Mouse (Mus musculus): ENCODE measurements around the gene Fam178b. TPM values are rescaled to one million over a fixed set of nuclear protein-coding genes. Genes with fewer than 3 reads are reported as not detected.
A peak's percentile ranks its signal among the peaks of the same experiment; 100 is the strongest.

The Fam178b gene
- polyA plus RNA-seq, 1 experiment from 2014 or later = 3.0 TPM

- WGBS = 64% methylated on average over 3 of the region's 3 CpGs
- H3K27ac ChIP-seq (ENCODE audit: poor library complexity, severe bottlenecking) = no peak overlapping the region
- H3K36me3 ChIP-seq = no peaks in the 10 kb centered on the region
- H3K27me3 ChIP-seq (replicated peaks) = no peaks in the 10 kb centered on the region
- H3K4me1 ChIP-seq (replicated peaks) = peaks cover 11% of the 10 kb centered on the region
- no peak overlapping the region for H3K9ac ChIP-seq
- no peaks in the 10 kb centered on the region for H3K9me3 ChIP-seq (replicated peaks)
- no peak overlapping the region for H3K4me2 ChIP-seq
- ATAC-seq (ENCODE audit: insufficient number of reproducible peaks, low FRiP score) = no peak
- H3K4me3 ChIP-seq = no peak overlapping the region
These were observed 36.7 kb downstream of the Fam178b start for GRCm38 (mm10) chr1:36646285-36646684.

GRCm38 (mm10) chr1:36644615-36645007 is 38.4 kb downstream of the Fam178b start:
- Histone ChIP-seq H3K9me3 (replicated peaks) (no peaks in the 10 kb centered on the region), H3K27me3 (replicated peaks) (no peaks in the 10 kb centered on the region), H3K4me2 (no peak overlapping the region), H3K4me1 (replicated peaks) (peaks cover 18% of the 10 kb centered on the region), H3K36me3 (no peaks in the 10 kb centered on the region), H3K27ac (ENCODE audit: poor library complexity, severe bottlenecking) (no peak overlapping the region), H3K4me3 (no peak overlapping the region), H3K9ac (no peak overlapping the region)
- WGBS = 75% methylated on average over 9 of the region's 9 CpGs
- ATAC-seq (ENCODE audit: insufficient number of reproducible peaks, low FRiP score) = no peak

DNA sequence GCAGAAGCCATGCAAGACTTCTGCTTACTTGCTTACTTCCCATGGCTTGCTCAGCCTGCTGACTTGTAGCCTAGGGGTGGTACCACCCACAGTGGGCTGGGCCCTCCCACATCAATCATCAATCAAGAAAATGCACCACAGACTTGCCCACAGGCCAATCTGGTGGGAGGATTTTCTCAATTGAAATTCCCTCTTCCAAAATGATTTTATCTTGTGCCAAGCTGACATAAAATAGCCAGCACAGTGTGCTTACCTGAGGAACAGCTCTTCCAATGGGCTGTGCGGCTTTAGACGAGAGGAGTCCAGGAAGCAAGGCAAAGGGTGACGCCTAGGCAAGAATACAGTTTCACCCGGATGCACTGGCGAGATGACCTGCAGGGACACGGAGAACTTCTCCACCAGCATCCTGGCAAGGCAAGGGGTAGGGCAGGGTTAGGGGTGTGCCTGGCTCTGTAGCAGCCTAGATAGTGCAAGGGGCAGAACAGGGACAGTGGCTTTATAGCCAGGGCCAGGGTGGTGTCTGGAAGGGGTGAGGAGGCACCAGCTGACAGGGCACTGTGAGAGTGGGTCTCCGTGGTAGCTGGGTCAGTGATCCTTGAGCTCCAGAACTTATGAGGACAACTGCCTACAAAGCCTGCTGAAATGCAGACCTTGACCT is 38.9 kb downstream of the Fam178b start:
- Histone ChIP-seq H3K4me3 (no peak overlapping the region), H3K4me2 (no peak overlapping the region), H3K9me3 (replicated peaks) (no peaks in the 10 kb centered on the region), H3K9ac (no peak overlapping the region), H3K36me3 (no peaks in the 10 kb centered on the region), H3K27me3 (replicated peaks) (no peaks in the 10 kb centered on the region), H3K4me1 (replicated peaks) (peaks cover 18% of the 10 kb centered on the region), H3K27ac (ENCODE audit: poor library complexity, severe bottlenecking) (no peak overlapping the region)
- 81% methylated on average over 7 of the region's 7 CpGs for WGBS
- ATAC-seq (ENCODE audit: insufficient number of reproducible peaks, low FRiP score) = no peak

DNA sequence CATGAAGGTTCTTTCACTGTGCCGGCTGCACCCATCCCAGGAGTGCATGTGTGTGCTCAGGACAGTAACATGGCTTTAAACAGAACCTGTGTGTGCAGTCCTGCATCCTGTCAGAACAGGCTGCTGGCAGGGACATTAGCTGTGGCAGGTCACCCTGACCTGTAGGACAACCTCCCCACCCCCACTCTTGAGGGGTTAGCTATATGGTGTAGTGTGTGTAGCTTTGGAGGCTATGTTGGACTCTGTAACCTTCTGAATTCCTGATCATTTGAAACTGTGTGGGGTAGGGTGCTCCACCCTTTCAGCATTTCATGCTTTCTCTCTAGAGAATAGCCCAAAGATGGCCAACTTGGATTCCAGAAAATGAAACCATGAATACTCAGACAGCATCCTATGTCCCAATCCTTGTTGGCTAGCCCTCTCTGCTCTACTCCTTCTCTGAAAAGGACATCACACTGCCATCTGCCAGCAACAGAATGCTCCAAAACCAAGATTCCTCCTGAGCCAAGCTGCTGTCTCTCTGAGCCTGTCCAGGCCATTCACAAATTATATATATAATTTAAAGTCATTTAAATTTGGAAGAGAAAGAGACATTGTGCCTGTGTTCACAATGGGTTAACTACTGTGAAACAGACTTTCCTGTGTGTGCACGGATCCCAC is 47.0 kb downstream of the Fam178b start:
- ATAC-seq (ENCODE audit: insufficient number of reproducible peaks, low FRiP score) = no peak
- H3K36me3 ChIP-seq = no peaks in the 10 kb centered on the region
- H3K4me1 ChIP-seq (replicated peaks) = peaks cover 24% of the 10 kb centered on the region
- WGBS = 74% methylated on average over 2 of the region's 2 CpGs
- no peak overlapping the region for H3K9ac ChIP-seq
- no peaks in the 10 kb centered on the region for H3K27me3 ChIP-seq (replicated peaks)
- no peak overlapping the region for H3K4me3 ChIP-seq
- 0 out of 2 replicates have a peak overlapping the region, but pooled peaks have one; percentile 9 for H3K27ac ChIP-seq (ENCODE audit: poor library complexity, severe bottlenecking)
- H3K9me3 ChIP-seq (replicated peaks) = no peaks in the 10 kb centered on the region
- H3K4me2 ChIP-seq = no peak overlapping the region

DNA sequence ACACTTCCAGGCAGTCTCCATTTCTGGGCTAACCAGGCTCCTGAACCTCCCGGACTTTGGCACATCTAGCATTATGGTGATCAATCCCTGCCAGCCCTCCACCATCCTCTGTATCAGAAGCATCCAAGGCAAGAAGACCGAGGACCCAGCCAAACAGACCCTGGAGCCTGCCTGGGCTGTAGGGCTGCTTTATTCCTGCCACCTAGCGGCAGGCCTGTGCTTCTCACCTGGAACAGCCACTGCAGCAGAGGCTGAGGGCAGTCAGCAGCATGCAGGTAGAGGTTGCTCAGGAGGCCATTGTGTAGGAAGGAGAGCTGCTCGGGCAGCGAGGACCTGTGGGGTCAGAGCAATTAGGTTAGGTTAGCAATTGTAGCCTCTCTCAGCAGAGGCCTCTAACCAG is 48.0 kb downstream of the Fam178b start:
- no peak overlapping the region for H3K4me2 ChIP-seq
- H3K9me3 ChIP-seq (replicated peaks) = no peaks in the 10 kb centered on the region
- no peak overlapping the region for H3K27ac ChIP-seq (ENCODE audit: poor library complexity, severe bottlenecking)
- no peak overlapping the region for H3K9ac ChIP-seq
- ATAC-seq (ENCODE audit: insufficient number of reproducible peaks, low FRiP score) = peak; percentile 58; the same call in 1 of the 2 replicates
- H3K4me1 ChIP-seq (replicated peaks) = peaks cover 26% of the 10 kb centered on the region
- no peak overlapping the region for H3K4me3 ChIP-seq
- 23% methylated on average over 5 of the region's 5 CpGs for WGBS
- H3K27me3 ChIP-seq (replicated peaks) = no peaks in the 10 kb centered on the region
- H3K36me3 ChIP-seq = no peaks in the 10 kb centered on the region

DNA sequence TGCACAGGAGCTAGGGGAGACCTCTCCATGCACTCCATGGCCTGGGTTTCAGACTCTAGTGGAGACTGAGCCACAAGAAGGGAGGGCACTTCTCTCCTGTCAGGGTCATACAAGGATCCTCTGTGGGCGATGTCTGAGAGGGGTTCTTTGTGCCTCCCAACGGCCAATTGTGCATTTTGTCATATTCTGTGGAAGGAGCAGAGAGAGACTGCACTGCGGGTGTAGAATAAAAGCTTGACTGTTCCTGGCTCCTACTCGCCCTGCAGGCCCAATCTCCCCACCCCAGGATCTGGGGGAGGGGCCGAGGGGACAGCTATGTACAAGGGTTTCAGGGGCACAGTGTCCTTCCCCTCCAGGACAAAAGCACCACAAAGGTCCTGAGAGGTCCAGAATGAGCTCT is 49.1 kb downstream of the Fam178b start:
- H3K9me3 ChIP-seq (replicated peaks) = no peaks in the 10 kb centered on the region
- H3K27ac ChIP-seq (ENCODE audit: poor library complexity, severe bottlenecking) = no peak overlapping the region
- ATAC-seq (ENCODE audit: insufficient number of reproducible peaks, low FRiP score) = no peak
- H3K9ac ChIP-seq = no peak overlapping the region
- no peaks in the 10 kb centered on the region for H3K36me3 ChIP-seq
- no peak overlapping the region for H3K4me3 ChIP-seq
- WGBS = 69% methylated on average over 5 of the region's 5 CpGs
- no peaks in the 10 kb centered on the region for H3K27me3 ChIP-seq (replicated peaks)
- no peak overlapping the region for H3K4me2 ChIP-seq
- H3K4me1 ChIP-seq (replicated peaks) = peaks cover 28% of the 10 kb centered on the region

- Histone ChIP-seq H3K27me3 (replicated peaks) (no peaks in the 10 kb centered on the region), H3K9ac (no peak overlapping the region), H3K4me3 (no peak overlapping the region), H3K36me3 (no peaks in the 10 kb centered on the region), H3K9me3 (replicated peaks) (no peaks in the 10 kb centered on the region), H3K27ac (ENCODE audit: poor library complexity, severe bottlenecking) (no peak overlapping the region), H3K4me2 (no peak overlapping the region), H3K4me1 (replicated peaks) (peaks cover 36% of the 10 kb centered on the region)
- ATAC-seq (ENCODE audit: insufficient number of reproducible peaks, low FRiP score) = no peak
- WGBS = 85% methylated on average over 1 of the region's 1 CpGs
These were observed 50.1 kb downstream of the Fam178b start for GRCm38 (mm10) chr1:36632846-36633245.

DNA sequence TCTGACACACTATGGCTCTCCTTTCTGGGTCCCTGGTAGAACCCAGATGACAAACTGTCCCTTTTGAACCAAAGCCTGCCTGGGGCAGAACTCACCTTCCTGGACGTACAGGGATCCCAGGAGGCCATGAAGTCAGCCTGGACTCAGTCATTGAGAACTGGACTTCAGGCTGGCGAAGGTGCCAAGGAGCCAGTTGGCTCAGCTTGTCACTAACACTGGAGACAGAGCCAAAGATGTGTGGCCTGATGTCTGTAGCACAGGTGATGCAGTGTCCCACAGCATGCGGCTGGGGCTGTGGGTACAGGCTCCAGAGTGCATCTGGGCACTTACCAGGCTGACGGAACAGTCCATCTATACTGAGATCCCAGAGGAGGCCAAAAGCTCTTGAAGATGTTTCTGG is 50.9 kb downstream of the Fam178b start:
- no peak overlapping the region for H3K27ac ChIP-seq (ENCODE audit: poor library complexity, severe bottlenecking)
- H3K4me2 ChIP-seq = no peak overlapping the region
- no peak overlapping the region for H3K4me3 ChIP-seq
- H3K4me1 ChIP-seq (replicated peaks) = peaks cover 36% of the 10 kb centered on the region
- no peak for ATAC-seq (ENCODE audit: insufficient number of reproducible peaks, low FRiP score)
- no peaks in the 10 kb centered on the region for H3K9me3 ChIP-seq (replicated peaks)
- H3K36me3 ChIP-seq = no peaks in the 10 kb centered on the region
- H3K9ac ChIP-seq = no peak overlapping the region
- WGBS = 82% methylated on average over 4 of the region's 4 CpGs
- no peaks in the 10 kb centered on the region for H3K27me3 ChIP-seq (replicated peaks)

DNA sequence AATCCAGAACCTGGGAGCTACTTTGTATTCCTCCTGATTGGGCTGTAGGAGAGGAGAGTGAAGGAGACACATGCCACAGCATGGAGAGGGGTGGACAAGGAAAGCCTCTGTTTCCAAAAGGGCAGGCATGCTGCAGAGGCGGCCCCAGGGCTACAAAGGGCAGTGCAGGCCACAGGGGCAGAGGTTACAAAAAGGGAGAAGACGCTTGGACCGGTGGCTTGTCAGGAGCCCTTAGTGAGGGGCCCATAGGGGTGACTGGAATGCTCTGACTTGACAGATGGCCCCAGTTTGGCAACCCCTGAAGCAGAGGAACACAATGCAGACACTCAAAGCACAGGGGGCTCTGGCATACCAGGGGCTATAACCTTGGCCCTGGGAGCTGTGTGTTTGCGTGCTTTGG is 51.6 kb downstream of the Fam178b start:
- WGBS = 40% methylated on average over 4 of the region's 4 CpGs
- no peaks in the 10 kb centered on the region for H3K27me3 ChIP-seq (replicated peaks)
- peaks cover 31% of the 10 kb centered on the region for H3K4me1 ChIP-seq (replicated peaks)
- 0 out of 2 replicates have a peak overlapping the region, but pooled peaks have one; percentile 5 for H3K27ac ChIP-seq (ENCODE audit: poor library complexity, severe bottlenecking)
- H3K4me2 ChIP-seq = no peak overlapping the region
- no peak overlapping the region for H3K4me3 ChIP-seq
- no peaks in the 10 kb centered on the region for H3K36me3 ChIP-seq
- no peak overlapping the region for H3K9ac ChIP-seq
- H3K9me3 ChIP-seq (replicated peaks) = no peaks in the 10 kb centered on the region
- no peak for ATAC-seq (ENCODE audit: insufficient number of reproducible peaks, low FRiP score)

GRCm38 (mm10) chr1:36630053-36630739 is 52.8 kb downstream of the Fam178b start:
- Histone ChIP-seq H3K4me1 (replicated peaks) (peaks cover 30% of the 10 kb centered on the region), H3K9ac (no peak overlapping the region), H3K36me3 (no peaks in the 10 kb centered on the region), H3K27me3 (replicated peaks) (no peaks in the 10 kb centered on the region), H3K4me2 (no peak overlapping the region), H3K4me3 (no peak overlapping the region), H3K9me3 (replicated peaks) (peaks cover 7% of the 10 kb centered on the region; the same call in 1 of the 2 replicates), H3K27ac (ENCODE audit: poor library complexity, severe bottlenecking) (no peak overlapping the region)
- 65% methylated on average over 3 of the region's 3 CpGs for WGBS
- no peak for ATAC-seq (ENCODE audit: insufficient number of reproducible peaks, low FRiP score)

- Histone ChIP-seq H3K9ac (no peak overlapping the region), H3K36me3 (no peaks in the 10 kb centered on the region), H3K9me3 (replicated peaks) (peaks cover 10% of the 10 kb centered on the region), H3K4me2 (no peak overlapping the region), H3K27ac (ENCODE audit: poor library complexity, severe bottlenecking) (no peak overlapping the region), H3K27me3 (replicated peaks) (no peaks in the 10 kb centered on the region), H3K4me1 (replicated peaks) (peaks cover 30% of the 10 kb centered on the region), H3K4me3 (no peak overlapping the region)
- ATAC-seq (ENCODE audit: insufficient number of reproducible peaks, low FRiP score) = no peak
- 49% methylated on average over 8 of the region's 8 CpGs for WGBS
These were observed 54.4 kb downstream of the Fam178b start for GRCm38 (mm10) chr1:36628585-36628984.
